Mouse (Mus musculus): ENCODE data around the gene Rtn4ip1.

Rtn4ip1 gene

DNA sequence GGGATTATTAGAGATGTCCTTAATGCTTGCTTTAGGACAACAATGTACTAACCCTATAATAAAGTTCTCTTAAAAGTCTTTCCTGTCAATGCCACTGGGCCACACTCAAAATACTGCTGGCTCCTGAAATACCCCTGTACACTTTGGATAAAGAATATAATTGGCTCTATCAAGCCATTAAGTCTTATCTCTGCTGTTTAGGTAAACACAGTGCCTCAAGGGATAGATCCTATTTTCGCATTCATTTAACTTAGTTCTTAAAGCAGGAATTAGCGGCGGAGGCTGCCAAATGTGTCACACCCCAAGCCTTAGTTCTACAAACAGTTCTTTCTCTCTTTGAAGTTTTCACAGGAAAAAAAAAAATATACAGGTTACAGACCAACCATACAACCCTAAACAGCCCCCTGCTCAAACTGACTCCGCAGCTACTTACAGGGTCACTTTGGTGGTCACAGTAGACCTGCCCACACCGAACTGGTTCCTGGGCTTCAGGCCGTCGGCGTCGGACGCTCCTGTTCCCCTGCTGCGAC lies 101.5 kb downstream of the Rtn4ip1 start:
- no peak for DNase-seq (ENCODE audit: low spot score)

DNA sequence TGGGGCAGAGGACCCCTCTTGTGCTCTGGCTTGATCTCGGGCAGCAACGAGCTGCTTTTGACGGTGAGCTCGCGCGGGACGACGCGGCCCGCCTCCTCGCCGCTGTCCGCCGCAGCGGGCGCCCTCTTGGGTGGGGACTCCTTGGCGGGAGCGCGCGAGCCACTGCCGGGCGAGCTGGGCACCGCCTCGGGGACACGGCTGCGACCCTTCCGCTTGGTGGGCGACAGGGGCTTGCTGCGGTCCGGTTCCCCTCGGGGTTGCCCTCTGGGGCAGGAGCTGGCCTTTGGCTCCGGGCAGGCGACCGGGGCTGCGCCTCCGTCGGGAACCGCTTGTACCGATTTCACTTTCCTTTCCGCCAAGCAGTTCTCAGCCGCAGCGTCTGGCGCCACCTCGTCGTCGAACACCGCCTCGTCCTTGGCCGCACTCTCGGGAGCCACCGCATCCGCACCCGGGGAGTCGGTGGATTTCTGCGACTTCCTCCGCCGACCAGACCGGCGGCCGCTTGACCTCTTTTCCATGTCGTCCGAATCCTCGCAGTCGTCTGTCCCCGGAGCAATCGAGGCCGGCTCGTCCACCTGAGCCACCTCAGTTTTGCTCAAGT lies 102.0 kb downstream of the Rtn4ip1 start:
- DNase-seq (ENCODE audit: low spot score), result no peak

DNA sequence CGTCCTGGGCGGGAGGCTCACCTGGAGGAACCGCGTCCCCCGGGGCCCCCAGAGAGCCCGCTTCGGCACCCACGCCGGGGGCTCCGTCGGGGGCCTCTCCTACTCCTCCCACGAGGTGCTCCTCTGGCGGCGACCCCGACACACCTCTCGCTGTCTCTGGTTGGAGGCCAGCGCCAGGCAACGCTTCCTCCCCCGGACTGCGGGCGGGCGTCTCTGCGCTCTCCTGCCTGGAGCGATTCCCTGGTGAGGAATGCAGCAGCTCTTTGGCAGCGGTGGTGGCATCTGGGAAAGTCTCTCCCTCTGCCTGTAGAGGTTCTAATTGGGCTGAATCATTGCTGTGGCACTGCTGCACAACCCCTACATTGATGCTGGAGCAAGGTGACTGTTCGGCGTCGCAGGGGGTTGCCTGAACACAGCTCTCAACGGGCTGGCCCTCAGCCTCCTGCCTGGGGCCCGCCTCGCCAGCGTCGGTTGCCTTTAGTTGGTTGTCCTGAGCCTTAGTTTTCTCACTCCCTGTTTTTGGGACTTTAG lies 102.7 kb downstream of the Rtn4ip1 start:
- DNase-seq (ENCODE audit: low spot score), result no peak

DNA sequence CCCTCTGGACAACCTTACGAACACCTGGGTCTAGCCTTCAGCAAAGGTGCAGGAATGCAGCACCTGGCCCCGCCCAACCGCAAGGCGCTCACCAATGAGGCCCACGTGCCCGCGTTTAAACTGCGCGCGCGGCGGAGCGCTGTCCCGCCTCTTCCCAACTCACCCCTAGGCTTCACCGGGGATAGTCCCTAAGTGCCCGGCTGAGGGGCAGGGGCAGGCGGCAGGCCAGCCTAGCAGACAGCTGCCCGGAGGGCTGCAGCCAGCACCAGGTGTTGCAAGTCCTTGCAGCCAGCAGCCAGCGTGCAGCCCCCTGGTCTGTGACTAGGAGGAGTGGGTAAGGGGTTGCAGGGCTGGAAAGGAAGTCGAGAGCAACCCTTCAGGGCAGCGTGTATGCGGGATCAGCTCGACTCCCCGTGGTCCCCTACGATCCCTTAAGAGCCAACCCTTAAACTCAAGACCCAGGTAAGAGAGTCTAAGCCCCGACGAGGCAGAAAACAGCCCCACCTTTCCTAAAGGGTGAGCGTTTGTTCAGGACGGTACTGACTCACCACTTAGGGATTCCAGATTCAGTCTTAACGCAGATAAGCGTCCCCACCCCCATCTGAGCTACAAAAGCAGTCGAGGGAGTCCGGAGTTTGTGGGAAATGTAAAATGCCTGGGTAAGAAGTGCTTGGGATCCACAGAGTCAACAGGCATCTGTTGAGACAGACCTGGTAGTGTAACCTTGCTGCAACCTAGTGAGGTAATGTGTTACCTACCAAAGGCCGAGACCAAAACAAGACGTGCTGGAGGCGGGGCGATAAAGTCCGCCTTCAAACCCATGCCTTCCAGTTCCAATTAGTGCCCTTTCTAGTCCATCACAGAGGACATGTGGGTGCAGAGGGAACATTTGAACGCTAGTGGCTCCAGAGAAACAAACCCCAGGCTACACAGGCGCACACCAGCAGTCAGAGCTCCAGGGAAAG lies 104.4 kb downstream of the Rtn4ip1 start:
- no peak for DNase-seq (ENCODE audit: low spot score)
